Mouse (Mus musculus): ENCODE results near the gene Gm7030. TPM values are rescaled to one million over a fixed set of nuclear protein-coding genes. Genes with fewer than 3 reads are reported as not detected.
"Not testable (repeated sequence)": the region's sequence is repeated elsewhere in the genome, so short reads cannot be mapped to it uniquely, and the experiment has no call there.

Gene Gm7030
- total RNA-seq (2012; rRNA removed) (not detected in 2 replicates), total RNA-seq (2014; rRNA removed) (not detected in 2 replicates), polyA plus RNA-seq (2012; ENCODE audit: insufficient read length, low read depth) (not detected in 2 replicates)

DNA sequence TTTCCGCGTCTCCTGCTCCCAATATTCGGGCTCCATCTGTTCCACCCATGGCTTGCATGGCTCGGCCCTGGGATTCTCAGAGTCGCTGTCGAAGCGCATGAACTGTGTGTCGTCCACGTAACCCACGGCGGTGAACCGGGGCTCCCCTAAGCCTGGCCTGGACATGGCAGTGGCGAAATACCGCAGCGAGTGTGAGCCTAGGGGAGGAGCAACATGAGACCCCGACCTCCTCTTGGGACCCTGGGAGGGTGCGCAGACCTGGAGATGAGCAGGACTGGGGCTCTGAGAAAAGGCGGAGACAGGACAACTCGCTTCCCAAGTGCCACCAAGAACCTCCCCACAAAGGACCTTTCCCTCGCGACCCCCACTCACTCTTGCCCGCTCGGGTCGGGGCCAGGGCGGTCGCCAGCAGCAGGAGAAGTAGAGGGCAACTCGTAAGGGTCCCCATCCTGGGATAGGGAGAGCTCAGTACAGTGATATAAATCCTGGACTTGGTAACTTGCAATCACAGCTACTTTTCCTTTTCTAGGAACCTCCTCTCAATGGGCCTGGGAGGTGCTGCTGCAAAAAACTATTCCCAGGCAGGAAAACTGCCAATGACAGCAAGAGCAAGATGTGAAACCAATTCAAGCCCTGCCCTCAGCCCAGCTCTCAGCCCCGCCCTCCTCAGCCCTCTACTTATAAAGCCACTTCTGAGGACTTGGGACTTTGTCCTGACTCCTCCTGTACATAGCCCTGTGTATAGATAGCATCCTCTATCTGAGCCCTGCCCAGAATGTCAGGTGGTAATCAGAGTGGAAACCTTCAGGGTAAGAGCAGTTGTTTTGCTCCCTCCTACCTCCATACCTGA, at the start of gene Gm7030:
Gene Gm7030, minus strand, starts transcription at position 458 of the 850 bp plus-strand sequence.
- H3K36me3 ChIP-seq (replicated peaks in 1 of 2; ENCODE audit: control insufficient read depth in 1 of 2, insufficient read depth in 1 of 2, low read length in 1 of 2); in situ Hi-C loops (cut with MboI; ENCODE audit: low pct_ligation_motif_present, low pct_unique_long_range_greater_than_20kb, low sequenced_read_pairs); DNase-seq (ENCODE audit: extremely low read depth); H3K9ac ChIP-seq (ENCODE audit: insufficient read depth, low read depth); dilution Hi-C loops (cut with MboI; ENCODE audit: extremely low pct_ligation_motif_present, extremely low pct_unique_long_range_greater_than_20kb, low sequenced_read_pairs); H3K79me2 ChIP-seq (replicated peaks; ENCODE audit: control insufficient read depth, extremely low read depth, insufficient read depth, poor library complexity, severe bottlenecking); H3K27me3 ChIP-seq (replicated peaks); H3K9me3 ChIP-seq (replicated peaks; ENCODE audit: low read length); H3K4me3 ChIP-seq (replicated peaks in 1 of 3; ENCODE audit: low read depth in 2 of 3, low read length in 2 of 3, poor library complexity in 1 of 3); H3K4me2 ChIP-seq (ENCODE audit: insufficient read depth, low read depth, poor library complexity, severe bottlenecking); H3K4me1 ChIP-seq (ENCODE audit: control insufficient read depth in 1 of 2, insufficient read depth in 2 of 2); H3K27ac ChIP-seq (ENCODE audit: insufficient read depth, low read depth): not testable (repeated sequence)

DNA sequence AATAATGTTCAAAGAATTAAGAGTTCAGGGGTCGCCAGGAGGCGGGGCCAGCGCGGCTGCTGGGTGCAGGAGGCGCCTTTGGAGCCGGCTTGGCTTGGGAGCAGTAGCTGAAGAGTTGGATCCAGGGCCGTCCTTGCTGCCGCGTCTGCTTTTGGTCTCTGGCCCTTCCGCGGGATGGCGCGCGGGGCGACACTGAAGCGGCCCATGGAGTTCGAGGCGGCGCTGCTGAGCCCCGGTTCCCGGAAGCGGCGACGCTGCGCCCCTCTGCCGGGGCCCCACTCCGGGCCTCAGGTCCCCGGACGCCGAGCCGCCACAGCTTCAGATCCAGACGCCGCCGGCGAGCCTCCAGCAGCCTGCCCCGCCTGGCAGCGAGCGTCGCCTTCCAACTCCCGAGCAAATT, 49.7 kb upstream of the Gm7030 start:
- H3K27me3 ChIP-seq (replicated peaks); H3K79me2 ChIP-seq (replicated peaks; ENCODE audit: control insufficient read depth, extremely low read depth, insufficient read depth, poor library complexity, severe bottlenecking); H3K4me2 ChIP-seq (ENCODE audit: insufficient read depth, low read depth, poor library complexity, severe bottlenecking); in situ Hi-C loops (cut with MboI; ENCODE audit: low pct_ligation_motif_present, low pct_unique_long_range_greater_than_20kb, low sequenced_read_pairs); H3K9ac ChIP-seq (ENCODE audit: insufficient read depth, low read depth); H3K9me3 ChIP-seq (replicated peaks; ENCODE audit: low read length); H3K27ac ChIP-seq (ENCODE audit: insufficient read depth, low read depth); H3K4me3 ChIP-seq (replicated peaks in 1 of 3; ENCODE audit: low read depth in 2 of 3, low read length in 2 of 3, poor library complexity in 1 of 3); H3K4me1 ChIP-seq (ENCODE audit: control insufficient read depth in 1 of 2, insufficient read depth in 2 of 2); H3K36me3 ChIP-seq (replicated peaks in 1 of 2; ENCODE audit: control insufficient read depth in 1 of 2, insufficient read depth in 1 of 2, low read length in 1 of 2); DNase-seq (ENCODE audit: extremely low read depth); dilution Hi-C loops (cut with MboI; ENCODE audit: extremely low pct_ligation_motif_present, extremely low pct_unique_long_range_greater_than_20kb, low sequenced_read_pairs): not testable (repeated sequence)

DNA sequence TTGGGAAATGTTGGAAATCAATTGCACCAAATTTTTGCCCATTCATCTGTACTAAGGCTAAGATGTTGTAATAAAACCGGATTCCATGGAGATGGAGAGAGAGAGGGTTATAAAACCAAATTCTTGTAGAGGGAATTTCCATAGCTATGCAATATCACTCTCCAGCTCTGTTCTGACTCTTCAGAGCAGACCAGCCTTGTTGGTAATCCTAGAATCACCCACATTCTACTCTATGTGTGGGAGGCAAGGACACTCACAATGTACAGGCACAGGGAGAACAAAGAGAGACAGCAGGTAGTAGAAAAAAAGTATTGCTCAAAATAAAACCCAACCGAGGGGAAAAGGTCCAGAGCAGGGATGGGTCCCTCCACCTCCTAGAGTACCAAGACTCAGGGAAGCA, 46.9 kb upstream of the Gm7030 start:
- in situ Hi-C loops (cut with MboI; ENCODE audit: low pct_ligation_motif_present, low pct_unique_long_range_greater_than_20kb, low sequenced_read_pairs); H3K4me1 ChIP-seq (ENCODE audit: control insufficient read depth in 1 of 2, insufficient read depth in 2 of 2); dilution Hi-C loops (cut with MboI; ENCODE audit: extremely low pct_ligation_motif_present, extremely low pct_unique_long_range_greater_than_20kb, low sequenced_read_pairs); H3K9me3 ChIP-seq (replicated peaks; ENCODE audit: low read length); H3K9ac ChIP-seq (ENCODE audit: insufficient read depth, low read depth); H3K27ac ChIP-seq (ENCODE audit: insufficient read depth, low read depth); H3K27me3 ChIP-seq (replicated peaks); DNase-seq (ENCODE audit: extremely low read depth); H3K4me3 ChIP-seq (replicated peaks in 1 of 3; ENCODE audit: low read depth in 2 of 3, low read length in 2 of 3, poor library complexity in 1 of 3); H3K4me2 ChIP-seq (ENCODE audit: insufficient read depth, low read depth, poor library complexity, severe bottlenecking); H3K79me2 ChIP-seq (replicated peaks; ENCODE audit: control insufficient read depth, extremely low read depth, insufficient read depth, poor library complexity, severe bottlenecking); H3K36me3 ChIP-seq (replicated peaks in 1 of 2; ENCODE audit: control insufficient read depth in 1 of 2, insufficient read depth in 1 of 2, low read length in 1 of 2): not testable (repeated sequence)

- dilution Hi-C loops (cut with MboI; ENCODE audit: extremely low pct_ligation_motif_present, extremely low pct_unique_long_range_greater_than_20kb, low sequenced_read_pairs) (no loop called here), in situ Hi-C loops (cut with MboI; ENCODE audit: low pct_ligation_motif_present, low pct_unique_long_range_greater_than_20kb, low sequenced_read_pairs) (no loop called here)
- no peak overlapping the region for H3K9ac ChIP-seq (ENCODE audit: insufficient read depth, low read depth)
- no peak for DNase-seq (ENCODE audit: extremely low read depth)
- no peaks in the 10 kb centered on the region for H3K79me2 ChIP-seq (replicated peaks; ENCODE audit: control insufficient read depth, extremely low read depth, insufficient read depth, poor library complexity, severe bottlenecking)
- H3K4me1 ChIP-seq (ENCODE audit: control insufficient read depth in 1 of 2, insufficient read depth in 2 of 2): no peaks in the 10 kb centered on the region
- H3K27ac ChIP-seq (ENCODE audit: insufficient read depth, low read depth): no peak overlapping the region
- no peaks in the 10 kb centered on the region for H3K36me3 ChIP-seq (replicated peaks in 1 of 2; ENCODE audit: control insufficient read depth in 1 of 2, insufficient read depth in 1 of 2, low read length in 1 of 2)
- no peak overlapping the region for H3K4me3 ChIP-seq (replicated peaks in 1 of 3; ENCODE audit: low read depth in 2 of 3, low read length in 2 of 3, poor library complexity in 1 of 3)
- no peaks in the 10 kb centered on the region for H3K27me3 ChIP-seq (replicated peaks)
- no peaks in the 10 kb centered on the region for H3K9me3 ChIP-seq (replicated peaks; ENCODE audit: low read length)
- no peak overlapping the region for H3K4me2 ChIP-seq (ENCODE audit: insufficient read depth, low read depth, poor library complexity, severe bottlenecking)
- TF ChIP-seq USF2 (conservative IDR thresholded peaks at IDR 0.05; ENCODE audit: low read depth, low read length) (no peak), ZC3H11A (IDR thresholded peaks at IDR 0.05; ENCODE audit: low read depth, low read length) (no peak), CHD1 (IDR thresholded peaks at IDR 0.05; ENCODE audit: low read depth, low read length) (no peak), EP300 (IDR thresholded peaks at IDR 0.05; ENCODE audit: low read length) (no peak), ZNF384 (IDR thresholded peaks at IDR 0.05; ENCODE audit: low read depth, low read length) (no peak), KAT2A (IDR thresholded peaks at IDR 0.05; ENCODE audit: insufficient replicate concordance, low read length) (no peak)
These were observed 41.1 kb upstream of the Gm7030 start for GRCm38 (mm10) chr17:36170287-36170814.

All from CH12.LX (cell line).